Mouse (Mus musculus) stomach, embryonic 14.5 days (tissue): Measurements from ENCODE around the gene Ahnak. TPM values are rescaled to one million over a fixed set of nuclear protein-coding genes. Genes with fewer than 3 reads are reported as not detected.

Experiments
- ATAC-seq: fragments of 200-750 bp; cut with Nextera tagmentation; 2 replicates; pipeline ENCODE4 v1.8.0; 2017; ENCODE audit warnings: low read depth, moderate TSS enrichment; ENCODE audit not compliant: insufficient number of reproducible peaks, insufficient read depth, low FRiP score
- H3K27ac ChIP-seq: fragments of 300-500 bp; sonication (generic); 2 replicates; pipeline ENCODE4 v1.5.1; 2014; ENCODE audit warnings: mild to moderate bottlenecking, low read length, moderate library complexity, mixed read lengths
- H3K27me3 ChIP-seq: fragments of 300-500 bp; sonication (generic); 2 replicates; pipeline ENCODE4 v1.6.1; 2014; ENCODE audit warnings: low read length, control low read depth, mixed read lengths; ENCODE audit not compliant: control insufficient read depth, insufficient read depth
- H3K36me3 ChIP-seq: fragments of 300-500 bp; sonication (generic); 2 replicates; pipeline ENCODE4 v1.6.1; 2014; ENCODE audit warnings: mild to moderate bottlenecking, control low read depth, low read length, moderate library complexity, mixed read lengths; ENCODE audit not compliant: control insufficient read depth, insufficient read depth
- H3K4me1 ChIP-seq: fragments of 300-500 bp; sonication (generic); 2 replicates; pipeline ENCODE4 v1.6.1; 2014; ENCODE audit warnings: low read length, control low read depth, mixed read lengths; ENCODE audit not compliant: control insufficient read depth, insufficient read depth
- H3K4me2 ChIP-seq: fragments of 300-500 bp; sonication (generic); replicated peaks from 2 replicates; pipeline ENCODE4 v1.6.1; 2014; ENCODE audit warnings: low read depth, low read length, control low read depth
- H3K4me3 ChIP-seq: fragments of 300-500 bp; sonication (generic); 2 replicates; pipeline ENCODE4 v1.5.1; 2014; ENCODE audit warnings: low read depth, low read length, control low read depth
- H3K9ac ChIP-seq: fragments of 300-500 bp; sonication (generic); replicated peaks from 2 replicates; pipeline ENCODE4 v1.6.1; 2014; ENCODE audit warnings: low read depth, mild to moderate bottlenecking, control low read depth, low read length, moderate library complexity, mixed read lengths
- H3K9me3 ChIP-seq: fragments of 300-500 bp; sonication (generic); 2 replicates; pipeline ENCODE4 v1.6.1; 2016; ENCODE audit warnings: low read depth, low read length, control low read depth; ENCODE audit not compliant: control insufficient read depth
- WGBS: fragments of 180-500 bp; shearing (Covaris S2); extraction: QIAGEN DNeasy Blood & Tissue Kit; methylation state at CpG from one replicate; pipeline ENCODE4 v1.1.7; 2014; 5-methylcytosine and 5-hydroxymethylcytosine counted together
- polyA plus RNA-seq: library from polyadenylated mRNA; unstranded; fragments of >200 nt; fragmentation: Nextera tagmentation; extraction: Ambion mirVana; gene quantifications from 2 replicates; pipeline ENCODE4 v1.2.1, GENCODE M21; 2014

Ahnak gene
- polyA plus RNA-seq, 1 experiment from 2014 or later = 33.4 TPM

DNA sequence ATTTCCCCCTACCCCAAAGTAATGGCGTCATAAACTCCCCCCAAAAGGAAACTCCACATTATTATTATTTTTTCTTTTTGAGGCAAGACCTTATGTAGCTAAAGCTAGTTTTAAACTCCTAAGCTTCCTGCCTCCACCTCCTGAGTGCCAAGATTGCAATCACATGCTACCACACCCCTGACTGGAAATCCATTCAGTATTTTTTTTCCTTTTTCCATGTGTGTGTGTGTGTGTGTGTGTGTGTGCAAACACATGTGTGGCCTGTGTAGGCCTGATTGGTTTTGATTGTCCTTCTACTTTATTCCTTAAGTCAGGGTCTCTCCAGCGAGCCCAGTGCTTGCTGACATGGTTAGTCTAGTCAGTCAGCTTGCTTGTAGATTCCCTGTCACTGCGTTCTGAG lies 45.4 kb downstream of the Ahnak start:
- Histone ChIP-seq H3K4me3 (no peak overlapping the region), H3K9me3 (no peaks in the 10 kb centered on the region), H3K27me3 (no peaks in the 10 kb centered on the region), H3K27ac (no peak overlapping the region), H3K9ac (no peak overlapping the region), H3K4me2 (no peak overlapping the region), H3K36me3 (no peaks in the 10 kb centered on the region), H3K4me1 (peaks cover 6% of the 10 kb centered on the region; the same call in 1 of the 2 replicates)
- ATAC-seq = no peak
- WGBS = 80% methylated on average over 3 of the region's 3 CpGs

- Histone ChIP-seq H3K27me3 (no peaks in the 10 kb centered on the region), H3K4me1 (peaks cover 6% of the 10 kb centered on the region; the same call in 1 of the 2 replicates), H3K9ac (no peak overlapping the region), H3K27ac (no peak overlapping the region), H3K36me3 (no peaks in the 10 kb centered on the region), H3K4me3 (no peak overlapping the region), H3K9me3 (no peaks in the 10 kb centered on the region), H3K4me2 (no peak overlapping the region)
- 54% methylated on average over 3 of the region's 3 CpGs for WGBS
- ATAC-seq = no peak
These were observed 46.0 kb downstream of the Ahnak start for GRCm38 (mm10) chr19:9035101-9035500.

DNA sequence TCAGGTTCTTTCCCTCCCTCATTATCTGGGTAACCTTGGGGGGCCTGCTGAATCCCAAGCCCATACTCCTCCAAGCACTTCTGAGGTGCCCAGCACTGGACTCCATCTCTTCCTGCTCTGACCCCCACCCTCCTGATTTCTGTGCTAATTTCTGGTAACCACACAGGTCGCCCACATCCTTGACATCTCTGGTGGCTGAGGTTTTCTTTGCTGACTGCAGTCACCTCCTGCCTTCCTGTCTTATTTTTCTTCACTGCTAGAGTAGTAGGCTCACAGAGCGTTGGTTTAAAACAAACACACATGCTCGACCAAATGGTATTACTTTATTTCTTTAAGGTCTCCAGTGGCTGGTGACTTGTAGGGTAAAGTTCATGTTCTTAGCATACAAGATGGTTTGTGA lies 49.1 kb downstream of the Ahnak start:
- Histone ChIP-seq H3K4me3 (no peak overlapping the region), H3K27me3 (no peaks in the 10 kb centered on the region), H3K27ac (no peak overlapping the region), H3K4me2 (no peak overlapping the region), H3K9ac (no peak overlapping the region), H3K4me1 (0 out of 2 replicates have a peak, but pooled peaks cover under 1% of the 10 kb centered on the region), H3K9me3 (no peaks in the 10 kb centered on the region), H3K36me3 (no peaks in the 10 kb centered on the region)
- WGBS = 63% methylated on average over 3 of the region's 3 CpGs
- no peak for ATAC-seq

DNA sequence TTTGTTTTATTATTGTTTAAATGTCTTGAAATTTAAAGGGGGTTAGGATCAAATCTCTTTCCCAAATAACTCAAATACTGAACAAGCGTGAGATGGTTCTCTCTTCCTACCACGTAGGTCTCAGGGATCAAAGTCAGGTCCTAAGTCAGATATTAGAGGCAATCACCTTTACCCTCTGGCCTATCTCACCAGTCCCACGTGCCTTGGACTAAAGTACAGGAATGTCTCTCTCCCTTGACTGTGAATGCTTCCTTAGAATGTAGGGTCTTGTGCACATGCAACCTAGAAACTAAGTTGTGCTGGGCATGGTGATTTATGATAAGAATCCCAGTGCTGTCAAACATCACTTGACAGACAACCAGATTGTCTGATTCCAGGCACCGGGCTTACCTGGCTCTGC lies 50.2 kb downstream of the Ahnak start:
- no peak overlapping the region for H3K27ac ChIP-seq
- no peak overlapping the region for H3K9ac ChIP-seq
- H3K36me3 ChIP-seq = no peaks in the 10 kb centered on the region
- no peaks in the 10 kb centered on the region for H3K9me3 ChIP-seq
- H3K27me3 ChIP-seq = no peaks in the 10 kb centered on the region
- H3K4me2 ChIP-seq = no peak overlapping the region
- no peaks in the 10 kb centered on the region for H3K4me1 ChIP-seq
- 66% methylated on average over 4 of the region's 4 CpGs for WGBS
- no peak overlapping the region for H3K4me3 ChIP-seq
- no peak for ATAC-seq

- no peak overlapping the region for H3K4me3 ChIP-seq
- no peak overlapping the region for H3K4me2 ChIP-seq
- ATAC-seq = no peak
- 27% methylated on average over 7 of the region's 7 CpGs for WGBS
- H3K36me3 ChIP-seq = no peaks in the 10 kb centered on the region
- no peaks in the 10 kb centered on the region for H3K27me3 ChIP-seq
- H3K9me3 ChIP-seq = no peaks in the 10 kb centered on the region
- H3K4me1 ChIP-seq = no peaks in the 10 kb centered on the region
- H3K9ac ChIP-seq = no peak overlapping the region
- H3K27ac ChIP-seq = no peak overlapping the region
These were observed 50.8 kb downstream of the Ahnak start for GRCm38 (mm10) chr19:9039928-9040327.

GRCm38 (mm10) chr19:9040649-9041048 lies 51.6 kb downstream of the Ahnak start:
- no peak overlapping the region for H3K27ac ChIP-seq
- H3K9ac ChIP-seq = no peak overlapping the region
- no peak overlapping the region for H3K4me3 ChIP-seq
- H3K4me2 ChIP-seq = no peak overlapping the region
- no peaks in the 10 kb centered on the region for H3K27me3 ChIP-seq
- H3K36me3 ChIP-seq = no peaks in the 10 kb centered on the region
- no peaks in the 10 kb centered on the region for H3K9me3 ChIP-seq
- ATAC-seq = no peak
- 77% methylated on average over 6 of the region's 6 CpGs for WGBS
- no peaks in the 10 kb centered on the region for H3K4me1 ChIP-seq

GRCm38 (mm10) chr19:9041074-9041473 lies 52.0 kb downstream of the Ahnak start:
- no peaks in the 10 kb centered on the region for H3K9me3 ChIP-seq
- H3K36me3 ChIP-seq = no peaks in the 10 kb centered on the region
- no peak overlapping the region for H3K9ac ChIP-seq
- ATAC-seq = no peak
- H3K4me2 ChIP-seq = no peak overlapping the region
- no peak overlapping the region for H3K27ac ChIP-seq
- no peaks in the 10 kb centered on the region for H3K27me3 ChIP-seq
- H3K4me1 ChIP-seq = no peaks in the 10 kb centered on the region
- no peak overlapping the region for H3K4me3 ChIP-seq

- H3K9ac ChIP-seq = no peak overlapping the region
- ATAC-seq = no peak
- no peak overlapping the region for H3K4me3 ChIP-seq
- no peaks in the 10 kb centered on the region for H3K36me3 ChIP-seq
- no peaks in the 10 kb centered on the region for H3K9me3 ChIP-seq
- WGBS = 94% methylated on average over 1 of the region's 1 CpGs
- peaks cover 13% of the 10 kb centered on the region for H3K4me1 ChIP-seq
- no peaks in the 10 kb centered on the region for H3K27me3 ChIP-seq
- H3K27ac ChIP-seq = no peak overlapping the region
- no peak overlapping the region for H3K4me2 ChIP-seq
These were observed 54.0 kb downstream of the Ahnak start for GRCm38 (mm10) chr19:9043123-9043522.

- H3K4me1 ChIP-seq = peaks cover 13% of the 10 kb centered on the region
- no peaks in the 10 kb centered on the region for H3K9me3 ChIP-seq
- WGBS = 66% methylated on average over 4 of the region's 4 CpGs
- H3K4me2 ChIP-seq = no peak overlapping the region
- H3K9ac ChIP-seq = no peak overlapping the region
- no peak overlapping the region for H3K27ac ChIP-seq
- H3K36me3 ChIP-seq = no peaks in the 10 kb centered on the region
- H3K4me3 ChIP-seq = no peak overlapping the region
- H3K27me3 ChIP-seq = no peaks in the 10 kb centered on the region
- no peak for ATAC-seq
These were observed 55.2 kb downstream of the Ahnak start for GRCm38 (mm10) chr19:9044291-9044690.
